Mouse (Mus musculus) heart, adult 2 months (tissue): ENCODE data around the gene Gm4869.

Experiments
- CTCF ChIP-seq: fragments of 200-600 bp; IDR thresholded peaks from 2 replicates; pipeline ENCODE4 v1.8.1; 2022; ENCODE audit warnings: antibody characterized with exemption, mild to moderate bottlenecking, moderate library complexity
- POLR2A ChIP-seq: fragments of 200-500 bp; IDR thresholded peaks from 2 replicates; pipeline ENCODE4 v1.6.1; 2011; ENCODE audit warnings: mild to moderate bottlenecking, low read depth, low read length, control low read depth; ENCODE audit not compliant: insufficient read depth

GRCm38 (mm10) chr5:140408801-140409200 lies 36.6 kb upstream of the Gm4869 start:
- TF ChIP-seq CTCF (no peak), POLR2A (no peak)
